Mouse (Mus musculus) mature B cell (primary cell): ENCODE results near the gene Simc1.

Experiments used
- in situ Hi-C: fragments of 300-500 bp; cut with MboI; formaldehyde crosslinking; loops from 2 replicates; pipeline ENCODE4 v1.14.3; 2019

Gene Simc1

DNA sequence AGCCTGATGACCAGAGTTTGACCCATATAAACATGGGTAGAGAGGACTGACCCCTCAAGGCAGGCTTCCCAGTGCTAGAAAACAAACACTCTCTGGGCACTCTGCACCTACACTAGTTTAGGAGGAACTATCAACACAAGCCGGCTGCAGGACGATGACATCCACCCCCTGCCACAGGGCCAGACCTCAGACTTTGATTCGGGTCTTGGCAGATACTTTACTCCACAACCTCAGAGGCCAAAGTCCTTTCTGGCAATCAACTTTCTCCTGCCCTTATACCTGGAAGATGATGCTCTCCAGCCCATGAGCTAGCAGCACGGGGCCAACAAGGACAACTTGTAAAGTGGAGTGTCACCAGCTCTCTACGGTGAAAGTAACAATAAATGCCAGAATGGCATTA, 79.3 kb downstream of the Simc1 start:
- in situ Hi-C loops, result no loop called here

GRCm38 (mm10) chr13:54585831-54586230, 82.3 kb downstream of the Simc1 start:
- in situ Hi-C loops, result no loop called here

DNA sequence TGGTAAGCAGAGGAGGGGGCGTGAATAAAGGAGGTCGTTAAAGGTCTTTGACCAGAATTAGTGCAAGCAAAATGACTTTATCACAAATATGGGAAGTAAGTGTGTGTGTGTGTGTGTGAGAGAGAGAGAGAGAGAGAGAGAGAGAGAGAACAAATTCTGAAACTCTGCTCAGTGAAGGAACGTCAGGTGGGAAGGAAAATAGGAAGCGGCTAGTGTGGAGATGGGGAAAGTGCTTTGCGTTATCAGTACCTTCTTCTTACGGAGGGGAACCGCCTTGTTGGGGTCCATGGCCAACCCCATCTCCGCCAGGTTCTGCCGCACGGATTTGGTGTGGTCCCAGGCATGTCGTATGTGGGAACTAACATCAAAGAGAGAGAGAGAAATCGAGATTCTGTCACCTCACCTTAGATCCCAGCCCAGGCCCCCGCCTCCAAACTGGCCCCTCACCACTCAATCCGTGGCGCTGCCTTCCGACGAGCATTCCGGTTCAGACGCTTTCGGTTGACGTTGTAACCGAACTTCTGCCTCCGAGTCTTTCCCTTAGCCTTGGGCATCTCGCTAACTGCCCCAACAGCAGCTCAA, 85.9 kb downstream of the Simc1 start:
- in situ Hi-C loops, result no loop called here

DNA sequence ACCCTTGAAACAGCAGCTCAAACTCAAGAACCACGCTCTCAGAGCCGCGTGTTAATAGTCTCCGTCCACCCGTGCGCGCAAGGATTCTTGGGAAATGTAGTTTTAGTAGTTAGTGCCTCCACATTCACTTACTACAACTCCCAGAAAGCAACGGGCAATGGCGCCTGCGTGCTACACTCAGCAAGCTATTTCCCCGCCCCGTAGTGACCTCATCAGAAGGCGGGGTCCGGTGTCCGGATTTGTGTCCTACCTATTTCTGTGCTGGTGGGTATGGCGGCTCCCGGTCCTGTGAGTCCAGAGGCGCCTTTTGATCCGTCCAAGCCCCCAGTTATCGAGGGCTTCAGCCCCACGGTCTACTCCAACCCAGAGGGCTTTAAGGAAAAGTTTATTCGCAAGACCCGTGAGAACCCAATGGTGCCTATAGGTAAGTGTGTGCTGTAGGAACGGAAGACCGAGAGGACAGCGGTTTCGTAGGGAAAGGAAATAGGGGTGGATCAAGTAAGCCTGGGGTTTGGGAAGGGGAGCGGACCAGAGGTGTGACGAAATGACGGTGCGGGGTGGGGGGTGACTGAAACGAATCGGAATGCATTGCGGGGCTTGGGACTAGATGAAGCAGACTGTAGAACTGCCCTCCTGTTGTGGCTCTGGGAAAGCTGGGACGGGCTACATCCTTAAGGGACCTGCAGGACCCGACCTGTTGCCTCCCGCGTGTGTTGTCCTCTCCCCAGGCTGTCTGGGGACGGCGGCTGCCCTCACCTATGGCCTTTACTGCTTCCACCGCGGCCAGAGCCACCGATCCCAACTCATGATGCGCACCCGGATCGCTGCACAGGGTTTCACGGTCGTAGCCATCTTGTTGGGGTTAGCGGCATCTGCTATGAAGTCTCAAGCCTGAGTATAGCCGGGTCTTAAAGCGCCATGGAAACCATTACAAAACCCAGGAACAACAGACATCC, 86.7 kb downstream of the Simc1 start, which contains the start of the genes Nop16 and Higd2a:
Nop16 (minus strand) TSS at position 95 of the 956 bp plus-strand sequence.
Higd2a (plus strand) TSS at position 212 of the 956 bp plus-strand sequence.
- in situ Hi-C loops, result no loop called here

DNA sequence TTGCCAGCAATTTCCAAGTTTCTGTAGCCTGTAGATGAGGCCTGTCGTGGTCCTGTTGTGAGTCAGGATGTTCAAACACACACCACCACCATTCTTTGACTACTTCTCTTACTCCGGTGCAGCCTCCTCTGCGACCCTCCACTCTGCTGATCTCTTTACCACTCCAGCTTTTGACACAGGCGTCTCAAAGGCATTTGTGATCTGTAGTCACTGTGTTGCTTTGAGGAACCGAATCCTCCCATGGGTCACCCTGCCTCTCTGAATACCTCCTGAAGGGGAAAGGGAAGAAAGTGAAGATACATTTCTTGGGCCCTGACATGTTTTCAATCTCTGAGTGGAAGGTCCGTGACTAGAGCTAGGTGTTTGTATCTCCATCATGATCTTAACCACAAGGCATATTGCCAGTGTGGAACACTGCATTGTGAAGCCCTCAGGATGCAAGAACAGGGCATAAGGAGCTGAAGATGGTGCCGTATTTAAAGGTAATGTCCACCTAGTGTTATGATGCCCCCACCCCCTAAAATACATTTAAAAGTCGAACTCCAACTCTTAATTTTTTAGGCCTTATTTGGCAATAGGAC, 88.3 kb downstream of the Simc1 start:
- in situ Hi-C loops, result no loop called here

DNA sequence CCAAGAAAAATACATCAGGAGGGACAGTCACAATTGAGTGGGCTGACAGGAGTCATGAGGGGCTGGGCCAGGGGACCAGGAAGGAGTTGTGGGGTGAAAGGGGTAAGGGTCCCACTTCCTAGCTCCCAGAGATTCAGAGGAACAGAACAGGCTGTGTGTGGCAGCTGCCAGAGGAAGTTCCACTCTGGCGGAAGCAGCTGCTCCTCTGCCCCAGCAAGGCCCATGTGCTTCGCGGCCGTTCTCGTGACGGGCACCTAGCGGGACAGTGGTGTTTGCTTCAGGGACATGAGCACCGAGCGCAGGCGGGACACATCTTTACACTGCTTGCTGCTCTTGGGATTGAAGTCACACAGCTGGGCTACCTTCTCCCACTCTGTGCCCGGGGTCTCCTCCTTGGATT, 90.0 kb downstream of the Simc1 start:
- in situ Hi-C loops, result no loop called here

GRCm38 (mm10) chr13:54596107-54596690, 92.6 kb downstream of the Simc1 start:
- in situ Hi-C loops, result no loop called here

- in situ Hi-C loops, result no loop called here
These were observed 93.3 kb downstream of the Simc1 start for GRCm38 (mm10) chr13:54596870-54597269.

- in situ Hi-C loops, result no loop called here
These were observed 95.1 kb downstream of the Simc1 start for GRCm38 (mm10) chr13:54598622-54599143.
